Mouse (Mus musculus): Measurements from ENCODE around the gene Tnrc18.

DNA sequence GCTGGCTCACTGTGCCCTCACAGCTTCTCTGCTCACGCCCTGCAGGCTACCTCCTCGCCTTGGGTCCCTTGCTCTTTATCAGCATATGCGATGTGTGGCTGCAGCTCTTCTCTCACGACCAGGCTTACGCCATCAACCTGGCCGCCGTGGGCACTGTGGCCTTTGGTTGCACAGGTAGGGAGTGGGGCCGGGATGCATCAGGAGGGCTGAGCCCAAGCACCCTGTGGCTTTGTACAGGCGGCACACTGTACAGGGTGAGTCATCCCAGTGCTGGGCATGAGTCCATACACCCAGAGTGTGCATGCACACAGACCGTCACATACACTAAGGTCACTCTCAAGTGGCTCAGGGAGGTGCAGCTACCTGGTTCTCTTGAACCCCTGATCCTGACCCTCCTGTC lies 103.5 kb downstream of the Tnrc18 start:
- TF ChIP-seq POLR2A (IDR thresholded peaks at IDR 0.05; ENCODE audit: extremely low read depth, insufficient read depth, low read length) = no peak
- TF ChIP-seq CTCF (IDR thresholded peaks at IDR 0.05; ENCODE audit: low read depth, low read length) = no peak
